Mouse (Mus musculus) MEL (cell line): Measurements from ENCODE around the gene Filip1l. TPM values are rescaled to one million over a fixed set of nuclear protein-coding genes. Genes with fewer than 3 reads are reported as not detected.

Source experiments
- DNase-seq: peaks from one replicate; pipeline ENCODE4 v3.0.0; 2011; ENCODE audit warnings: low read depth, low spot score
- H3K27ac ChIP-seq: 2 replicates; pipeline ENCODE4 v1.5.1; 2012; ENCODE audit warnings: low read depth, mild to moderate bottlenecking, control low read depth, low read length, moderate library complexity; ENCODE audit not compliant: control insufficient read depth
- H3K27me3 ChIP-seq, 2 experiments: fragments of 150-350 bp in 1 of 2; sonication (generic) in 1 of 2; 2 replicates each; pipeline ENCODE4 v1.6.1; 2012; ENCODE audit warnings: low read length in 2 of 2, mild to moderate bottlenecking in 2 of 2, improper control_type of control experiment in 1 of 2, moderate library complexity in 1 of 2; ENCODE audit not compliant: insufficient read depth in 2 of 2, control insufficient read depth in 1 of 2
- H3K36me3 ChIP-seq, 2 experiments: 2 replicates each; pipeline ENCODE4 v1.6.1; 2012 to 2014; ENCODE audit warnings: low read length in 2 of 2, improper control_type of control experiment in 1 of 2, inconsistent platforms in 1 of 2, mild to moderate bottlenecking in 1 of 2; ENCODE audit not compliant: insufficient read depth in 2 of 2, control insufficient read depth in 1 of 2
- H3K4me1 ChIP-seq, 2 experiments: fragments of 150-350 bp in 1 of 2; sonication (generic) in 1 of 2; 2 replicates each; pipeline ENCODE4 v1.6.1; 2012; ENCODE audit warnings: low read length in 2 of 2, improper control_type of control experiment in 1 of 2, mild to moderate bottlenecking in 1 of 2; ENCODE audit not compliant: insufficient read depth in 2 of 2, control insufficient read depth in 1 of 2
- H3K4me3 ChIP-seq, 2 experiments: fragments of 150-350 bp in 1 of 2; sonication (generic) in 1 of 2; 2 replicates each; pipeline ENCODE4 v1.5.1; 2012; ENCODE audit warnings: low read depth in 2 of 2, low read length in 2 of 2, mild to moderate bottlenecking in 2 of 2, moderate library complexity in 2 of 2, control low read depth in 1 of 2, improper control_type of control experiment in 1 of 2; ENCODE audit not compliant: control insufficient read depth in 1 of 2, insufficient read depth in 1 of 2
- H3K79me2 ChIP-seq: 2 replicates; pipeline ENCODE4 v1.6.1; 2012; ENCODE audit warnings: mild to moderate bottlenecking, low read length, moderate library complexity; ENCODE audit not compliant: control insufficient read depth, poor library complexity, insufficient read depth
- H3K9ac ChIP-seq: 2 replicates; pipeline ENCODE4 v1.6.1; 2012; ENCODE audit warnings: low read depth, mild to moderate bottlenecking, control low read depth, low read length, moderate library complexity; ENCODE audit not compliant: control insufficient read depth, poor library complexity, severe bottlenecking
- H3K9me3 ChIP-seq: fragments of 150-350 bp; sonication (generic); replicated peaks from 2 replicates; pipeline ENCODE4 v1.6.1; 2012; ENCODE audit warnings: mild to moderate bottlenecking, low read length, improper control_type of control experiment, moderate library complexity; ENCODE audit not compliant: insufficient read depth
- BHLHE40 ChIP-seq: IDR thresholded peaks from 2 replicates; pipeline ENCODE4 v1.6.1; 2012; ENCODE audit warnings: low read depth, mild to moderate bottlenecking, inconsistent platforms, low read length, improper control_type of control experiment, borderline replicate concordance
- CHD1 ChIP-seq: IDR thresholded peaks from 2 replicates; pipeline ENCODE4 v1.6.1; 2012; ENCODE audit warnings: low read depth, mild to moderate bottlenecking, inconsistent platforms, low read length, improper control_type of control experiment
- CHD2 ChIP-seq: IDR thresholded peaks from 2 replicates; pipeline ENCODE4 v1.6.1; 2011; ENCODE audit warnings: low read length, improper control_type of control experiment
- CTCF ChIP-seq, 3 experiments: IDR thresholded peaks in 2 of 3; conservative IDR thresholded peaks in 1 of 3; 2 replicates each; pipeline ENCODE4 v1.5.1; 2011 to 2012; ENCODE audit warnings: low read length in 3 of 3, low read depth in 2 of 3, mild to moderate bottlenecking in 2 of 3, improper control_type of control experiment in 1 of 3, inconsistent platforms in 1 of 3, mixed read lengths in 1 of 3, moderate library complexity in 1 of 3; ENCODE audit not compliant: control insufficient read depth in 1 of 3, insufficient read depth in 1 of 3, poor library complexity in 1 of 3, severe bottlenecking in 1 of 3
- EP300 ChIP-seq, 2 experiments: IDR thresholded peaks; 2 replicates each; pipeline ENCODE4 v1.6.1; 2011; ENCODE audit warnings: improper control_type of control experiment in 2 of 2, low read length in 2 of 2, low read depth in 1 of 2, mild to moderate bottlenecking in 1 of 2
- ETS1 ChIP-seq: IDR thresholded peaks from 2 replicates; pipeline ENCODE4 v1.6.1; 2012; ENCODE audit warnings: low read depth, mild to moderate bottlenecking, inconsistent platforms, low read length, improper control_type of control experiment, moderate library complexity
- KAT2A ChIP-seq: conservative IDR thresholded peaks from 2 replicates; pipeline ENCODE4 v1.6.1; 2012; ENCODE audit warnings: low read depth, low read length, improper control_type of control experiment, inconsistent platforms
- MAX ChIP-seq: IDR thresholded peaks from 2 replicates; pipeline ENCODE4 v1.6.1; 2011; ENCODE audit warnings: low read length, improper control_type of control experiment
- MYC ChIP-seq: IDR thresholded peaks from 2 replicates; pipeline ENCODE4 v1.6.1; 2011; ENCODE audit warnings: low read depth, mild to moderate bottlenecking, low read length, improper control_type of control experiment, moderate library complexity
- UBTF ChIP-seq: IDR thresholded peaks from 2 replicates; pipeline ENCODE4 v1.6.1; 2012; ENCODE audit warnings: low read depth, mild to moderate bottlenecking, inconsistent platforms, low read length, improper control_type of control experiment, moderate library complexity, borderline replicate concordance; ENCODE audit not compliant: insufficient read depth
- USF1 ChIP-seq: IDR thresholded peaks from 2 replicates; pipeline ENCODE4 v1.6.1; 2014; ENCODE audit warnings: low read depth, mild to moderate bottlenecking, inconsistent platforms, low read length, improper control_type of control experiment, moderate library complexity
- ZC3H11A ChIP-seq: IDR thresholded peaks from 2 replicates; pipeline ENCODE4 v1.6.1; 2012; ENCODE audit warnings: low read depth, mild to moderate bottlenecking, inconsistent platforms, low read length, improper control_type of control experiment
- polyA plus RNA-seq, 2 experiments: library from polyadenylated mRNA; stranded (reverse) in 1 of 2; unstranded in 1 of 2; fragments of >175 nt in 1 of 2; fragments of >200 nt in 1 of 2; gene quantifications; 2 replicates each; pipeline versions ENCODE4 v1.2.1 to v1.2.4; 2012; ENCODE audit warnings: low replicate concordance in 2 of 2, low read depth in 1 of 2; ENCODE audit not compliant: insufficient read length in 2 of 2, insufficient read depth in 1 of 2, missing spikeins in 1 of 2
- total RNA-seq: library from RNA; depleted of rRNA; stranded (reverse); fragments of 300-350 nt; gene quantifications from 2 replicates; pipeline ENCODE4 v1.2.3, GENCODE M21; 2012

Gene Filip1l
- total and polyA plus RNA-seq, 3 experiments, result 0.27 to 1.8 TPM; not detected in 1

GRCm38 (mm10) chr16:57412766-57413165, 59.9 kb downstream of the Filip1l start:
- DNase-seq, result no peak
- H3K36me3 ChIP-seq, result no peaks in the 10 kb centered on the region; a peak in 1 of 4 replicates
- no peaks in the 10 kb centered on the region for H3K27me3 ChIP-seq
- TF ChIP-seq CHD2, result no peak
- TF ChIP-seq CHD1, result no peak
- no peak for TF ChIP-seq KAT2A
- no peak for TF ChIP-seq BHLHE40
- TF ChIP-seq ZC3H11A, result no peak
- TF ChIP-seq ETS1, result no peak
- TF ChIP-seq UBTF, result no peak
- H3K79me2 ChIP-seq, result no peaks in the 10 kb centered on the region
- H3K9ac ChIP-seq, result no peak overlapping the region
- no peaks in the 10 kb centered on the region for H3K9me3 ChIP-seq
- no peaks in the 10 kb centered on the region for H3K4me1 ChIP-seq
- H3K4me3 ChIP-seq, result no peak overlapping the region
- no peak overlapping the region for H3K27ac ChIP-seq

GRCm38 (mm10) chr16:57416049-57416448, 63.2 kb downstream of the Filip1l start:
- Histone ChIP-seq H3K4me3 (no peak overlapping the region), H3K9ac (no peak overlapping the region), H3K27ac (no peak overlapping the region)
- no peak for DNase-seq
- TF ChIP-seq USF1 (no peak), MYC (no peak), CTCF (IDR thresholded peaks at IDR 0.05 in 2 of 3, conservative IDR thresholded peaks at IDR 0.05 in 1 of 3; ENCODE audit: control insufficient read depth in 1 of 3, insufficient read depth in 1 of 3, low read depth in 2 of 3, low read length in 3 of 3, poor library complexity in 1 of 3, severe bottlenecking in 1 of 3) (no peak), ZC3H11A (no peak), ETS1 (no peak), MAX (no peak)
- TF ChIP-seq, all 39 proteins: peak for 0
- no peaks in the 10 kb centered on the region for H3K9me3 ChIP-seq
- no peaks in the 10 kb centered on the region for H3K27me3 ChIP-seq
- peaks cover 0 to 3% of the 10 kb centered on the region in 2 experiments; a peak in 2 of 4 replicates for H3K36me3 ChIP-seq
- H3K79me2 ChIP-seq, result no peaks in the 10 kb centered on the region
- no peaks in the 10 kb centered on the region for H3K4me1 ChIP-seq

GRCm38 (mm10) chr16:57417017-57417416, 64.1 kb downstream of the Filip1l start:
- H3K4me3 ChIP-seq, result no peak overlapping the region
- no peak overlapping the region for H3K27ac ChIP-seq
- H3K36me3 ChIP-seq, result peaks cover 0 to 3% of the 10 kb centered on the region in 2 experiments; a peak in 2 of 4 replicates
- H3K4me1 ChIP-seq, result no peaks in the 10 kb centered on the region
- H3K9me3 ChIP-seq, result no peaks in the 10 kb centered on the region
- no peak for DNase-seq
- no peak for TF ChIP-seq EP300 (IDR thresholded peaks at IDR 0.05; ENCODE audit: low read depth in 1 of 2, low read length in 2 of 2)
- TF ChIP-seq, all 39 proteins: peak for 0
- no peak overlapping the region for H3K9ac ChIP-seq
- no peaks in the 10 kb centered on the region for H3K27me3 ChIP-seq
- H3K79me2 ChIP-seq, result no peaks in the 10 kb centered on the region
